Mouse (Mus musculus) hindbrain, embryonic 16.5 days (tissue): ENCODE results near the gene Mtfr1l. TPM values are rescaled to one million over a fixed set of nuclear protein-coding genes. Genes with fewer than 3 reads are reported as not detected.

ENCODE experiments used
- ATAC-seq: fragments of 200-750 bp; cut with Nextera tagmentation; 2 replicates; pipeline ENCODE4 v1.8.0; 2017; ENCODE audit warnings: moderate TSS enrichment, moderate library complexity
- H3K27ac ChIP-seq: fragments of 300-500 bp; sonication (generic); 2 replicates; pipeline ENCODE4 v1.5.1; 2014; ENCODE audit warnings: low read depth, mild to moderate bottlenecking, control low read depth, low read length, moderate library complexity
- H3K27me3 ChIP-seq: fragments of 300-500 bp; sonication (generic); replicated peaks from 2 replicates; pipeline ENCODE4 v1.6.1; 2014; ENCODE audit warnings: low read length; ENCODE audit not compliant: control insufficient read depth, insufficient read depth
- H3K36me3 ChIP-seq: fragments of 300-500 bp; sonication (generic); 2 replicates; pipeline ENCODE4 v1.6.1; 2014; ENCODE audit warnings: mild to moderate bottlenecking, low read length, moderate library complexity, mixed read lengths; ENCODE audit not compliant: control insufficient read depth, insufficient read depth
- H3K4me1 ChIP-seq: fragments of 300-500 bp; sonication (generic); 2 replicates; pipeline ENCODE4 v1.6.1; 2014; ENCODE audit warnings: low read depth, low read length; ENCODE audit not compliant: control insufficient read depth, insufficient read depth
- H3K4me2 ChIP-seq: fragments of 300-500 bp; sonication (generic); 2 replicates; pipeline ENCODE4 v1.6.1; 2014; ENCODE audit warnings: mild to moderate bottlenecking, low read length, control low read depth, moderate library complexity
- H3K4me3 ChIP-seq: fragments of 300-500 bp; sonication (generic); 2 replicates; pipeline ENCODE4 v1.5.1; 2014; ENCODE audit warnings: mild to moderate bottlenecking, low read length, control low read depth, moderate library complexity
- H3K9ac ChIP-seq: fragments of 300-500 bp; sonication (generic); 2 replicates; pipeline ENCODE4 v1.6.1; 2014; ENCODE audit warnings: low read depth, mild to moderate bottlenecking, control low read depth, low read length, moderate library complexity
- H3K9me3 ChIP-seq: fragments of 300-500 bp; sonication (generic); 2 replicates; pipeline ENCODE4 v1.6.1; 2014; ENCODE audit warnings: mild to moderate bottlenecking, low read length, moderate library complexity; ENCODE audit not compliant: control insufficient read depth
- WGBS: fragments of 180-500 bp; shearing (Covaris S2); extraction: QIAGEN DNeasy Blood & Tissue Kit; methylation state at CpG from one replicate; pipeline ENCODE4 v1.1.7; 2014; 5-methylcytosine and 5-hydroxymethylcytosine counted together
- polyA plus RNA-seq: library from polyadenylated mRNA; unstranded; fragments of >200 nt; fragmentation: Nextera tagmentation; extraction: Ambion mirVana; gene quantifications from 2 replicates; pipeline ENCODE4 v1.2.1, GENCODE M21; 2015

Gene Mtfr1l
- polyA plus RNA-seq, 1 experiment from 2014 or later, result 182 TPM

DNA sequence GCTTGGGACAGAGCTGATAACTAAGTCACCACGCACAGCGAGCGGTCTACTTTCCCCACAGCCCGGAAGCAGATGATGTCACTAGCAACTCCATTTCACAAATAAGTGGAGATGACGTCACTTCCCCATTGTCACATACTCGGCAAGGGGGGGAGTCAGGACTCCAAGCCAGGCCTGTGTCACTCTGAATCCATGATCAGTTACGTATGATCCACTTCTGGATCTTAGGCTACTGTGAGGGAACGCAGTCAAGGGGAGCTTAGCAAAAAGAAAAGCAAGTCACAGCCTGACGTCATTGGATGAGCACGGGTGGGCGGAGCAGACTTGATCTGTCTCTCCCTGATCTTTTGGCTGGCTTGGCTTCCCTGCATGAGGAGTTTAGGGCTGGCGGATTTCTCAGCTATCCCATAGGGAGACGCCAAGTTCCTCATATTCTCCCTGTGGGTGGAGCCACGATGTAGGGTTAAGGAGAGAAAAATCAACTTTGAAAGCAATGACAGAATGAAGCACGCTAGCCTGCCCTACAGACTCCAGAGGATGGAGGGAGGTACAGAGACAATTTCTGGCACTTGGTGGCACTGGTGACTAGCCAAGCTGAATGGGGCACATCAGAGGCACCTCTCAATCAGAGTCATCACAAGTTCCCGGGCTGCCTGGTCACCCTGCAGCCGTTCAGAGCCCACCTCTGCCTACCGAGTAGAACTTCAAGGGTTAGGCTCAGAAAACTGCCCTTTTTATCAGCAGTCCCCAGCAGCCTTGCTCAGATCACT, 13.2 kb upstream of the Mtfr1l start:
- H3K9me3 ChIP-seq, result peaks cover 5% of the 10 kb centered on the region
- H3K4me1 ChIP-seq, result peaks cover 18% of the 10 kb centered on the region
- no peak for ATAC-seq
- H3K27ac ChIP-seq, result no peak overlapping the region
- WGBS, result 69% methylated on average over 18 of the region's 18 CpGs
- no peak overlapping the region for H3K4me2 ChIP-seq
- peaks cover 17% of the 10 kb centered on the region for H3K36me3 ChIP-seq
- H3K4me3 ChIP-seq, result no peak overlapping the region
- H3K27me3 ChIP-seq, result no peaks in the 10 kb centered on the region
- H3K9ac ChIP-seq, result no peak overlapping the region

DNA sequence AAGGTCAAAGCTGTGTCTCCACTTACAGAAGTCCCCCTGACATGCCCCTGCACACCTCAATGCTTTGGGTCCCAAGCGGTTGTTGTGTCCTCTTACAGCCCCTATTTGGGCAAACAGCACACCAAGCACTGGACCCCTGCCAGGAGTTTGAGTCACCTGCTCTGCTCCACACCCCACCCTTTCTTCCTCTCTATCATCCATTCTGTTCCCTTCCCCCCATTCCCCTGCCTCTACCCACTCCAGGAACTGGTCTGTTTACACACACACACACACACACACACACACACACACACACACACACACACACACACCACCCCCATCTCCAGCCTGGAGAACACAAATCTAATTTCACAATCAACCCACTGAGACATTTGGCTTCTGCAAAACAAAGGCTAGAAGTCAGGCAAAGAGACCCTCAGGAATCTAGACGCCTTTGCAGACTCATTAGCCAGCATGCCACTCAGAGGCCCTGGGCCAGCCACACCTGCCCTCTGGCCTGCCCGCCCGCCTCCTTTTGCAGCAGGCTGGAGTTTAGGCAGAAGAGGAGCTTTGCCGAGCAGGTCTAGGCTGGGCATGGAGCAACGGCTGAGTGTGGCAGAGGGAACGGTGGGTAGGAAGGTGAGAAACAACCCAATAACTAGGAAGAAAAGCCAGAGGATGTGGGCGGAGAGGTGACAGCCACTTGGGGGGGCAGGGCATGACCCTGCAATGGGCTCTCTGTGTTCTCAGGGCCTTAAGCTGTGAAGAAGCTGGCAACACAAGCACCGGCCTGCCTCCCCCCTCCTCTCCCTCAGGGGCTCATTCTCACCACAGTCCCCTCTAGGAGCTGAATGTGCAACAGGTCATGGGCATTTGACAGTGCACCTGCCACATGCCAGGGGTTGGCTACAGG, 11.9 kb upstream of the Mtfr1l start:
- Histone ChIP-seq H3K4me2 (no peak overlapping the region), H3K27ac (no peak overlapping the region), H3K9ac (0 out of 2 replicates have a peak overlapping the region, but pooled peaks have one; percentile 8), H3K4me3 (no peak overlapping the region), H3K36me3 (peaks cover 24% of the 10 kb centered on the region), H3K27me3 (no peaks in the 10 kb centered on the region), H3K9me3 (peaks cover 5% of the 10 kb centered on the region), H3K4me1 (peaks cover 14% of the 10 kb centered on the region)
- ATAC-seq, result no peak
- 68% methylated on average over 9 of the region's 9 CpGs for WGBS

GRCm38 (mm10) chr4:134543261-134543660, 8.1 kb upstream of the Mtfr1l start:
- peak; percentile 64 for ATAC-seq
- Histone ChIP-seq H3K4me3 (no peak overlapping the region), H3K27ac (no peak overlapping the region), H3K36me3 (peaks cover 34% of the 10 kb centered on the region), H3K4me2 (no peak overlapping the region), H3K4me1 (peaks cover 6% of the 10 kb centered on the region), H3K9me3 (no peaks in the 10 kb centered on the region), H3K27me3 (no peaks in the 10 kb centered on the region), H3K9ac (no peak overlapping the region)
- WGBS, result 7% methylated on average over 5 of the region's 5 CpGs

DNA sequence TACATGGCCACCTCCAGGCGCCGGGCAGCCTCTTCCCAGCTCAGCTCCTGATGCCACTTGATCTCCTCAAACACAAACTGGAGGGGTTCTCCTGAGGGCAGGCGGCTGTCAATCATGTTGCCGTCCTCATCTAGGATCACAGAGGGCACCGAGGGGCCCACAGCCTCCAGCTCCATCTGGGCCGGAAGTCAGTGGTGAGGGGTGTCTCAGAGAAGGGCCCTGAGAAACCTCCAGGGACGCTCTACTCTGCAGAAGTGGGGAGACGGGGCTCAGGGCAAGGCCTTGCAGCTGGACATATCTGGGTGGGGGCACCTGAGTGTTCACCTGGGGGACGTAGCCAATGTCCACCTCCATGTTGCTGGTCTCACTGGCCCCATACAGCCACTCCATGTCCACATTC, 7.5 kb upstream of the Mtfr1l start:
- H3K27ac ChIP-seq, result no peak overlapping the region
- peaks cover 34% of the 10 kb centered on the region for H3K36me3 ChIP-seq
- no peaks in the 10 kb centered on the region for H3K9me3 ChIP-seq
- H3K4me1 ChIP-seq, result peaks cover 4% of the 10 kb centered on the region
- ATAC-seq, result no peak
- 98% methylated on average over 9 of the region's 9 CpGs for WGBS
- no peaks in the 10 kb centered on the region for H3K27me3 ChIP-seq
- H3K9ac ChIP-seq, result no peak overlapping the region
- no peak overlapping the region for H3K4me2 ChIP-seq
- H3K4me3 ChIP-seq, result no peak overlapping the region

- WGBS, result 65% methylated on average over 10 of the region's 10 CpGs
- H3K27ac ChIP-seq, result peak overlapping the region; percentile 25; the same call in 1 of the 2 replicates
These were observed 3.9 kb upstream of the Mtfr1l start for GRCm38 (mm10) chr4:134538997-134539580.

DNA sequence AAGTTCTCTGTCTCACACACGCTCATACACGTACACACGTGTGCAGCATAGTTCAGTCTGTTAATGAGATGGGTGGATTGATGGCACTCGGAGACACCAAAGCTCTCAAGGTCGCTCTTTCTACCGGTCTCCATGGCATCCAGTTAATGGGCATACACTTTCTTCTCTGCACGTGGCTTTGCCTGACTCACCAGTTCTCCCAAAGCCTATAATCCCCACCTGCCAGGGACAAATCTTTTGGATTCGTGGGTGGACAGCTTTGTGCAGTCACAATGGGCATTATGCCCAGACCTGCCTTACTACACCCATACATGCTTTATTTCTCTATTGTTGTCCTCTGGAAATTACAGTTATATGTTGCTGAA, 582 bp upstream of the Mtfr1l start:
- ATAC-seq, result no peak

More at GRCm38 (mm10) chr4:134538997-134539580, 3.9 kb upstream of the Mtfr1l start:
- Histone ChIP-seq H3K9me3 (no peaks in the 10 kb centered on the region), H3K4me1 (peaks cover 11% of the 10 kb centered on the region), H3K9ac (no peak overlapping the region), H3K36me3 (peaks cover 25% of the 10 kb centered on the region), H3K4me3 (no peak overlapping the region), H3K27me3 (no peaks in the 10 kb centered on the region), H3K4me2 (no peak overlapping the region)
- no peak for ATAC-seq

GRCm38 (mm10) chr4:134534124-134534886, 882 bp downstream of the Mtfr1l start:
- H3K4me3 ChIP-seq, result peak overlapping the region; percentile 84
- peaks cover 12% of the 10 kb centered on the region for H3K36me3 ChIP-seq
- peaks cover 19% of the 10 kb centered on the region for H3K4me1 ChIP-seq
- WGBS, result under 1% methylated on average over 48 of the region's 57 CpGs
- no peaks in the 10 kb centered on the region for H3K27me3 ChIP-seq
- peak overlapping the region; percentile 86 for H3K27ac ChIP-seq
- peak; percentile 2 for ATAC-seq
- H3K4me2 ChIP-seq, result peak overlapping the region; percentile 84
- H3K9me3 ChIP-seq, result no peaks in the 10 kb centered on the region
- H3K9ac ChIP-seq, result peak overlapping the region; percentile 84

More for the DNA sequence above, 582 bp upstream of the Mtfr1l start:
- peak overlapping the region; percentile 84 for H3K4me2 ChIP-seq
- H3K4me3 ChIP-seq, result peak overlapping the region; percentile 84
- no peaks in the 10 kb centered on the region for H3K27me3 ChIP-seq
- H3K36me3 ChIP-seq, result peaks cover 12% of the 10 kb centered on the region
- H3K4me1 ChIP-seq, result peaks cover 19% of the 10 kb centered on the region
- H3K9me3 ChIP-seq, result no peaks in the 10 kb centered on the region
- peak overlapping the region; percentile 84 for H3K9ac ChIP-seq
- peak overlapping the region; percentile 86 for H3K27ac ChIP-seq
- WGBS, result 7% methylated on average over 8 of the region's 8 CpGs

GRCm38 (mm10) chr4:134533421-134533820, 1.8 kb downstream of the Mtfr1l start:
- Histone ChIP-seq H3K9me3 (no peaks in the 10 kb centered on the region), H3K36me3 (peaks cover 14% of the 10 kb centered on the region), H3K4me3 (no peak overlapping the region), H3K27ac (no peak overlapping the region), H3K4me2 (peak overlapping the region; percentile 84), H3K27me3 (no peaks in the 10 kb centered on the region), H3K9ac (no peak overlapping the region), H3K4me1 (peaks cover 19% of the 10 kb centered on the region)
- no peak for ATAC-seq
- 84% methylated on average over 4 of the region's 4 CpGs for WGBS
